Mouse (Mus musculus): ENCODE measurements around the gene Bclaf1.

GRCm38 (mm10) chr10:20313447-20313846 is 1.2 kb downstream of the Bclaf1 start:
- TF ChIP-seq CTCF (IDR thresholded peaks at IDR 0.05; ENCODE audit: low read depth, low read length) = no peak
- no peak for TF ChIP-seq POLR2A (IDR thresholded peaks at IDR 0.05; ENCODE audit: borderline replicate concordance, low read depth, low read length)
